Mouse (Mus musculus) liver, embryonic 14.5 days (tissue): ENCODE results near the gene Frem2.

Experiments used
- CTCF ChIP-seq: IDR thresholded peaks from 2 replicates; pipeline ENCODE4 v1.5.1; 2016; ENCODE audit warnings: antibody characterized with exemption, low read depth, control low read depth
- EP300 ChIP-seq: IDR thresholded peaks from 2 replicates; pipeline ENCODE4 v1.6.1; 2016; ENCODE audit warnings: antibody characterized with exemption, low read depth

DNA sequence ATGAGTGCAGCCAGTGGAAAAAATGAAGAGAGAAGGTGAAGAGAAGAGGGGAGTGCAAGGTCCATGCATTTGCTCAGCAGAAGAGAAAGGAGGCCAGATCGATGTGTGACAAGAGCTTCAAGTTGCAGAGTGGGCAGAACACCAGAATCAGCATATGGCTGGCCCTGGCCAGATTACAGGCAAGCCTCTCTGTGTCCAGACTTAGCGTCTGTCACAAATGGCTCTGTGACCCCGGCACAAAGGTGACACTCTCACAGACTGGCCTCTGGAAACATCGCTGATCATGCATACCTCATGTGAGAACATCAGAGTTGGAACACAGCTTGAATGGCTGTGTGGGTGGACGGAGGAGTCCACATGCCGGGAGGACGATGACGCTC, 46.0 kb upstream of the Frem2 start:
- TF ChIP-seq CTCF (no peak), EP300 (no peak)
